Mouse (Mus musculus) liver, postnatal 0 days (tissue): Measurements from ENCODE around the gene Nhp2.

Source experiments
- CTCF ChIP-seq: sonication (generic); IDR thresholded peaks from 2 replicates; pipeline ENCODE4 v1.5.1; 2016; ENCODE audit warnings: antibody characterized with exemption, low read depth
- EP300 ChIP-seq: IDR thresholded peaks from 2 replicates; pipeline ENCODE4 v1.6.1; 2016; ENCODE audit warnings: antibody characterized with exemption, low read depth, mild to moderate bottlenecking

DNA sequence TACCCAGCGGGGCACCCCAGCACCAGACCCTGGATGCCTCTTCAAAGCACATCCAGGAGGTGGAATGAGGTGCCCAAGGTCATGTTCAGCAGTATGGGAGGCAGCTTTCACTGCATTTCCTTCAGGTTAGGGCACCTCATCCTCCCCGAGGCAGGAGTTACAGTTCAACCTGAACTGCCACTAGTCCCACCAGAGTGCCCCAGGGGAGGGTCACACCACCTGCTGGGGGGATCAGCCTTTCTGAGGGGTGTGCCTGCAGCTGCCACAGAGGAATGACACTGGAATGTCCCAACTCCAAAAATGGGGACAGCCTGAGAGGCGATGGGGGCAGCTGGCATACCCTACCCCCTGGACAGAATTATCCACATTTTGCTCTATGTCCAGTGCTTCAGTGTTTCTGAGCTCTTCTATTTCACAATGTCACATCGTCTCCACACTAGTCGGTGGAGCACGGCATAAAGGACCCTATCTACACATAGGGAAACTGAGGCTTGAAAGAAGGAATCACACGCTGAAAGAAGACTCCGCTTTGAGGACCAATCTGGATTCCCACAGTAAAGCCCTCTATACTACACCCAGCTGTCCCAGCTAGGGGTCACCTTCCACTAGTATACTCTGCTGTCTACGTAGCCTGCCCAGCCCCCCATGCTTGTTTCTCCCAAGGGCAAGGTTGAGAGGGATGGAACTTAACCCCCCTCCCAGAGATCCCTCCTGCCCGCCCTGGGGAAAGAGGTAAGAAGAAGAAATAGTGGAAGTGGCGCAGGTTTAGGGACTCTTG lies 29.8 kb downstream of the Nhp2 start:
- TF ChIP-seq EP300 (no peak), CTCF (no peak)
